Mouse (Mus musculus): ENCODE measurements at regions not wholly inside any gene's neighbourhood (a gene's known extent, or its start where the extent isn't known, plus 50 kb on each side); places are given as distances from the start of the nearest gene placed in this dataset.

DNA sequence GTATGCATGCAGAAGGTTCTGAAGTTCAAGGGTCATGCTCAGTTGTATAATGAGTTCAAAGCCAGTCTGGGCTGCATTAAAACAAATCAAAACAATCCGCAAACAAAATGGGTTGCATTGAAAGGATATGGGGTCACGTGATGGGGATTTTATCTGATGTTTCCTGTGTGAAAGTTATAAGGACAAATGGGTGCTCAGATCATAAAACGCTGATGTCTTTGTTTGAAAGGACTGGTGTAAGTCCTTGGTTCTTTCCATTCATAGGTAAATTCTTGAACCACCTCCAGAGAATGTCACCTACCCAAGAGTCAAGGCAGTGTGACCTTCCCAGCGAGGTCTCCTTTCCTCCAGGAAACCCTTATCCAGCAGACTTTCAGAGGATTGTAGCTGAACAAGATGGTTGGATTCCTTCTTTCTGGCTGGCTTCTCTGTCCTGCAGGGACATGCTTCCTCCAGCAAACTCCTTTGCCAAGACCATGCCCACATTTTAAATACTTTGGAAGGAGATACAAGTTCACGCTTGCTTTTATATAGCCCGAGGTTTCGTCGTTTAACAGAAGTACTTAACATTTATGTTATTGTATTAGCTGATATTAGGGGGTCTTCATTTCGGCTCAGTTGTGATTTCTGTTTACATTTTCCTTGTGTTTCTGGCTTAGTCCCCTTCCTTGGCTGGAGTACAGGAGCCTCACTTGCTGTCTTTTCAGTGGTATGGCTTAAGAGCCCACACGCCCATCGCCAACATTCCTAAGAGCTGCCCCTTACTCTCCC lies 74.6 kb upstream of the Cops8 start:
- ATAC-seq (replicated peaks; ENCODE audit: low FRiP score, poor library complexity, severe bottlenecking), result no peak

GRCm38 (mm10) chr1:90533481-90533880 lies 69.3 kb upstream of the Cops8 start:
- ATAC-seq (replicated peaks; ENCODE audit: low FRiP score, poor library complexity, severe bottlenecking), result no peak

DNA sequence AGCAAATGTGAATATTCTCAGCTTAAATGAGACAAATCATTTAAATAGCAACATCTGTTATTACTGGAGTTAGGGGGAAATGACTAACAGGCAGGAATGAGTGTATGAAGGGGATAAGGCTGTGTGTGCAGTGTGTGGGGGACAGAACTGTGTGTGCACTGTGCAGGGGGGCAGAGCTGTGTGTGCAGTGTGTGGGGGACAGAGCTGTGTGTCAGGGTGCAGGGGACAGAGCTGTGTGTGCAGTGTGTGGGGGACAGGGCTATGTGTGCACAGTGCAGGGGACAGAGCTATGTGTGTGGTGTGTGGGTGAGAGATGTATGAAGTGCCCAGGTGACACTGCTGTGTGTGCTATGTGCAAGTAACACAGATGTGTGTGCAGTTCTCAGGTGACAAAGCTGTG lies 66.7 kb upstream of the Cops8 start:
- no peak for ATAC-seq (replicated peaks; ENCODE audit: low FRiP score, poor library complexity, severe bottlenecking)

GRCm38 (mm10) chr1:90543801-90544795 lies 58.7 kb upstream of the Cops8 start:
- no peak for ATAC-seq (replicated peaks; ENCODE audit: low FRiP score, poor library complexity, severe bottlenecking)

GRCm38 (mm10) chr1:90544821-90545536 lies 57.8 kb upstream of the Cops8 start:
- ATAC-seq (replicated peaks; ENCODE audit: low FRiP score, poor library complexity, severe bottlenecking), result no peak

DNA sequence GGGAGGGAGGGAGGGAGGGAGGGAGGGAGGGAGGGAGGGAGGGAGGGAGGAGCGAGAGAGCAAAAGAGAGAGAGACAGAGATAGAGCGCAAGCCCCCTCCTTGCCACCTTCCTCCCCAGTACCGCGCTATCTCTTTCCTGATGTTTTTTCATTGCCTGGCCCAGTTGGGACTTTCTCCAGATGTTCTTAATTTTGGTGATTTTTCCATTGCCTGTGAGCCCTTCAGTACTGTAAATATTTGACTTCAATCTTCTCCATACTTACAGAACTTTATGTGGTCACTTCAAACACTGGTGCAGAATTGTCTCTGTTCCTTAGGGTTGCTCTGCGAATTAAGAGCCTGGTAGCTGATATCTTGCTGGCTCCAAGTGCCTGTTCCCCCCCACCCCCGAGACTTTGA lies 50.1 kb upstream of the Cops8 start:
- no peak for ATAC-seq (replicated peaks; ENCODE audit: low FRiP score, poor library complexity, severe bottlenecking)
